Mouse (Mus musculus): ENCODE measurements around the gene Ptdss2.

The Ptdss2 gene

GRCm38 (mm10) chr7:141122245-141122644, at the start of gene Ptdss2:
Gene Ptdss2 (plus strand): TSS chr7:141122382.
- peak; percentile 84 for DNase-seq

- DNase-seq: no peak
Measured at GRCm38 (mm10) chr7:141073782-141074181, 48.4 kb upstream of the Ptdss2 start.

DNA sequence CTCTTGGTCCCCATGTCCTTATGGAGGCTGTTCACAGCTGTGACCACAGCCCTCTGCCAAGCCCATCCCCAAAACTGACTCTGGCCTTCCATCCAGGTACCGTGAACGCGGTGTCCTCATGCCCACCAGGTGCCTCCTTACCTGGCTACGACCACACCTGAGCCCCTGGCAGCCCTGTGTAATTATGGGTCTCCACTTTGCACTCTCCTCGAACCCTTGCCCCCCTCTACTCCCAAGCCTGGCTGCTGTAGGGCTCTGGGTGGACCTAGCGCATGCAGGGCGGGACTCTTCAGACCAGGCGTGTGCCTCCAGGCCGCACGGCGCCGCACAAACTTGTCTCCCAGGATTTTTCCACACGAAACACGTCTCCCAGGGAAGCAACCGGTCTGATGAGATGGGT, 44.3 kb upstream of the Ptdss2 start, which contains the start of gene Pkp3:
TSS of gene Pkp3 (plus strand) at position 378 of the 400 bp plus-strand sequence.
- no peak for DNase-seq

DNA sequence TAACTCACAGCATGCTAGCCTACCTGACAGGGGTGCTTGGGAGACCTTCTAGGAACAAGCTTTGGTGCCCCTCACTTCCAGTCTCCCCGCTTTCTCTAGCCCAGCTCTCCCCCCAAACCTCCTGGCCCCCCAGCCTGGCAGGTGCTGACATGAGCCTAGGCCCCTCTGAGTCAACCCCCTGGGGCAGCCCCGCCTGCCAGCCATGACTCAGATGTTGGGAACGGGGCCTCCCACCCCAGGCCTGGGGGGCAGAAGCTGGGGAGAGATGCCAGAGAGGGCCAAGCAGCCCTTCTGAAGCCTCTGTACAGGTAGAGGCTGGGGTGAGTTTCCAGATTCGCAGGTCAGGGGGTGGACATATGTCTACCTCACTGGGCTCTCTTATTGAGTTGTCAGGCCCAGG, 43.3 kb upstream of the Ptdss2 start:
- no peak for DNase-seq

DNA sequence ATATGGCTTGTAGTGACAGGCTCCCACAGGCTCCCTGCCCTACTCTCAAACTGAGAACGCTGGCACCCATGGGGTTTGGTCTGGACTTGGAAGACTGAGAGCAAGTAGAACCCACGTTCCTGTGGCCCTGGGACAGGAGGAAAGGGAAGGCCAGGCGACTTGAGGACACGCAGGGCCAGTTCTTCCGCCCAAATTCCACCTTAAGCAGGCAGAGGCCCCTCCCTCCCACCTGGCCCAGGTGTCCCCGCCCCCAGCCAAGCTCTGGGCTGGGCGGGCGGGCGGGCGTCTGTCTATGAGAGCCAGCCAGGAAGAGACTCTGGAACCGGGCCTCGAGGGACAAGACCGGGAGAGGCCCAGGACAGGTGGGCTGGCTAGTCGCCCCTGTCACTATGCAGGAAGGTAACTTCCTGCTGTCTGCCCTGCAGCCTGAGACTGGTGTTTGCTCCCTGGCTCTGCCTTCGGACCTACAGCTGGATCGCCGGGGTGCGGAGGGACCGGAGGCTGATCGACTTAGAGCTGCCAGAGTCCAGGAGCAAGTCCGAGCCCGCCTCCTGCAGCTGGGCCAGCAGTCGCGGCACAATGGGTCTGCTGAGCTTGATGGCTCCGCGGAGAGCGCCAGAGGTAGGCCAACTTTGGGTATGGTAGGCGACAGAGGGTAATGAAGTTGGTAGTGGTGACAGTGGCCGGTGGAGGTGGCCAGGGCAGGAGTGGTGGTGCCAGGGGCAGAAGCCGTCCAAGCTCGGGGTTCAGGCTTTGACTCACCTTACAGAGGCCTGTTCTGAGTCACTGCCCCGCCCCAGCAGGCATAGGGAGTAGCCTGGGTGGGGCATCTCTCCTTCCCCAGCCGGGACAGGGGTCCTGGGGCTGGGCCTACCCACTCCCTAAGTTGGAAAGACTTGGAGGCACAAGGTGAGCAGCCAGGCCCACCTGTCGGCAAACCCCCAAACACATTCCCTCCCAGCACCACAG, 42.4 kb upstream of the Ptdss2 start:
- DNase-seq: peak; percentile 71

- peak; percentile 25 for DNase-seq
Measured at GRCm38 (mm10) chr7:141087894-141088293, 34.3 kb upstream of the Ptdss2 start.

DNA sequence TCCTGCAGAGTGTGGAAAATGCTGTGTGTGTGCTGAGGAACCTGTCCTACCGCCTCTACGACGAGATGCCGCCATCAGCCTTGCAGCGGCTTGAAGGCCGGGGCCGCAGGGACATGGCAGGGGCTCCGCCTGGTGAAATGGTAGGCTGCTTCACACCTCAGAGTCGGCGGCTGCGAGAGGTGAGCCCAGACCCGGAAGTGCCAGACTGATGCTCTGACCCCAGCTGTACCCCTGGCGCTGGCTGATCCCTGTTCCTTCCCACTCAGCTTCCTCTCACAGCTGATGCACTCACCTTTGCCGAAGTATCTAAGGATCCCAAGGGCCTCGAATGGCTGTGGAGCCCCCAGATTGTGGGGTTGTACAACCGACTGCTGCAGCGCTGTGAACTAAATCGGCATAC, 33.7 kb upstream of the Ptdss2 start:
- DNase-seq: no peak

DNA sequence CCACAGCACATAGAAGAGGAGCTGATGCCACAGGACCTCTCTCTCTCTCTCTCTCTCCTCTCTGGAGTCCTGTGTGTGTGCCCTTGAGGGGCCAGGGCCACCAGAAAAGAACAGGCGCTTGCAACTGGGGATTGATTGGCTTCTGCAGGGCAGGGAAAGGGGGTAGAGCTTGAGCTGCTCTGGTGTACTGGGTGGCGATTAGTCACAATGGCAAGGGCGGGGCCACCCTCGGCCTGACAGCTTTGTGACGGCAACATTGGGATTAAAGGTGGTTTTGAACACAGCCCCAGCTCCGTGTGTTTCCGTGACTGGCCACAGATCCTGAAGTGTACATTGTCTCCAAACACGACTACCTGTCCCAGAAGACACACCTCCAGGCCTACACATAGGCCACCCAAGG, 32.0 kb upstream of the Ptdss2 start:
- DNase-seq: no peak

DNA sequence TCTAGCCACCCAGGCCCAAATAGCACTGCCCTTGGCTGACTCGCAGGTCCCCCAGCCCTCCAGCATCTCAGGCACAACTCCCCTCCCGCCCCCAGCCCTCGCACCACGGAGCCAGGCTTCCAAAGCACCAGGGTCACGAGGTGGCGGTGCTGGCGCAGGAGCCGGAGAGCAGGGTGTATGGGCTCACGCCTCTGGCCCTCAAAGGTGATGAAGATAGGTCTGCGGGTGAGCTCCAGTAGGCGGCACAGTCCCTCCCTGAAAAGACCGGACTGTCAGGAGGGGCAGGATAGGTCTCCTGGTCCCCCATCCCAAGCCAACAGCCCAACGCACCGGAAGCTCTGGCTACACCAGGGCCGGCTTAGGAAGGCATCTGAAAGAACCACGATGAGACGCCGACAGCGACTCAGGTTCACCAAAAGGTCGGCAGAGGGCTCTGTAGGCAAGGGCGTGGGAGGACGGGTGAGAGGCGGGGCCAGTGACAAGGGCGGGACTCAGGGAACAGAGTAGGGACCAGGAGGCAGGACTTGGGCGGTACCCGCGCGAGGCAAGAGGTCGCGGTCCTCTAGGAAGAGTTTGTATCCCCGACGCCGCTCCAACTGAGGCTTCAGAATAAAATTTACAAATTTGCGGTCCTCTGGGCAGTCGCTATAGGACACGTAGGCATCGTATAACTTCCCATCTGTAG, 30.0 kb upstream of the Ptdss2 start:
- peak; percentile 91 for DNase-seq

DNA sequence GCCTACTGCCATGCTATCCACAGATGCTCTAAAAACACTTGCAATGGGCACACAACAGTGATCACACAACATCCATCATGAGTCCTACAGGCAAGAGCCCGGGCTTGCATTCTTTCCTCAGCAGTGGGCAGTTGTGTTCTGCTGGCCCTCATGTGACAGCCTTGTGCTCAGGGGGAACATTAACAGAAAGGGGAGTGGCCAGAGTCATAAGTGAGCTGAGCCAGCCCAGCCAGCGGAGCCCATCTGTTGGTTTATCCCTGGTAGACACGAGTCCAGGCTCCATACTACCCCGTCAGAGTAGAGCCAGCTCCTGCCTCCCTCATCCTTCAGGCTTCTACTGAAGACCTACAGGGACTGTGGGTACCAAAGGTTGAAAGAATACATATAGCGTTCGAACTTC, 28.2 kb upstream of the Ptdss2 start:
- peak; percentile 85 for DNase-seq

DNA sequence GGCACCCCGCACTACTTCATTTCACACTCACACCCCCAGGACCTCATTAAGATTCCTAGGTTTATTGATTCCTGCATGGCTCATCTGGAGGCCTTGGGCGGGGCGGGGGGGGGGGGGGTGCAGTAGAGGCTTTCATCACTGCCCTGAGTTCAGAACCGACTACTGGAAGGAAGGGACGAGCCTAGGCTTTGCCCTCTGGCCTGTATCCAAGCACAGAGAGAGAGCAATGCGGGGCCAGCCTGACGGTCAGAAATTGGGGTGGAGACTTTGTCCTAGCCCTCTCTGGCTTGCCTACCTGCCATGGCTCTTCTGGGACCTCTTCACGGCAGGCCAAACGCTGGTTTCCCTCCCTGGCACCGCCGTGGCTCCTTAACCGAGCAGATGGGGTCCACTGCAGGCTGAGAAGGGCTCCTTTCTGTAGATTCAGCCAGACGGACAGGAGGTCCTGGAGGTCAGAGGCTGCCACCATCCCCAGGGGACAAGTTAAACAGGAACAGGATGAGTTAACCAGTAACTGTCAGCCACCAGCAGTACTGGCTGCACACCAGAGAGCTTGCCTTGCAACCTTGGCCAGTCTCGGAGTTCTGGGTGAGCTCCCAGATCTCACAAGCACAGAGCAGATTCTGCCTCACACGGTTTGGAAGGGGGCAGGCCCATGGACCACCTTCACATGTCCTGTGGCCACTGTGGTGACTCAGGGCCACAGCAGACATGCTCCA, 27.5 kb upstream of the Ptdss2 start:
- DNase-seq: peak; percentile 86

GRCm38 (mm10) chr7:141096021-141096420, 26.2 kb upstream of the Ptdss2 start:
- DNase-seq: no peak

GRCm38 (mm10) chr7:141096649-141097056, 25.5 kb upstream of the Ptdss2 start:
- peak; percentile 81 for DNase-seq

DNA sequence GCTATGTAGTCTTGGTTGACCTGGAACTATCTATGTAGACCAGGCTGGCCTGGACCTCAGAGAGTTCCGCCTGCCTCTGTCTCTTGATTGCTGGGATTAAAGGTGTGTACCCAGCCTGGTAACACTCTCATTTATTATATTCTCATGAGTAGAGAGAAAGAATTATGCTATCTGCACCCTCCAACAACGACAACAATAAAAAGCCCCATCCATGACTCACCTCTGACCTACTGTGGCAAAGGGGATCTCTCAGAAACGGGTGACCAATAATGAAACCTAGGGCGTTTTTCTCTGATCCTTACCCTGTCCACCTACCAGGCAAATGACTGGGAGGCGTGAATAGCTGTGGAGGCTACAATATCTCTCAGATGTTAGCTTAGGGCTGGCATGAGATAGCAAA, 25.0 kb upstream of the Ptdss2 start:
- DNase-seq: no peak

DNA sequence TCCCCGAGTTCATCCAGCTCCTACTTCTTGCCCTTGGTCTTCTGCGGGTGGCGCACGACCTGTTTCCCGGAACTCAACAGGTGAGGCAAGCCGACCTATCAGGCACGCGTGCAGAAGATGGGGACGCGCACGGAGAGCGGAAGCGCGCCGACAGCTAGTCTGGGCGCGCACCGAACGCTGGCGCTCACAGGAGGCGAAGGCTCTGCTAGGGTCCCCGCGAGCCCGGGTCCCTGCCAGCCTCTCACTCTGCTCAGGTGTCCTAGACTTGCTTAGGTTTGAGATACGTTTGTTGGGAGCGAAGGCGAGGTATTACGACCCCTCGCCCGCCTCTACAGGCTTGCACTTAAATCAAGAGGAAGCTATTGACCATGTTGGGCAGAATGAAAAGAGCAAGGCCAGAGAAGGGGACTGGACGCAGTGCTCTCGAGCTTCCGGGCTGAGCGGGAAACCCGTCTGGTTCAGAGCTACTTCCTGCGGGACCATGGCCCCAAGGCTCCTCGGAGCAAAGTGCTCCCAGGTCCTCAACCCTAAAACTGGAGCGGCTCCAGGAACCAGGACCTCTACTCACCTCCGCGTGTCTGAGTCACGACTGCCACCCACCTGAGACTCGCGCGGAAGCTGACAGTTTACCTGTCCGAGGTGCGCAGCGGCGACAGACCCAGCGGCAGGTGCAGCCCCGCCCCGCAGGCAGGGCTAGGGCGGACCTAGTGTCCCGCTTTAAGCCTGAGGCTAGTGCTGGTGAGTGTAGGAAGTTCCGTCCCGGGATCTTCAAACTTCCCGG, 22.1 kb upstream of the Ptdss2 start, which contains the start of gene Sigirr:
TSS of gene Sigirr (minus strand) at position 662 of the 781 bp plus-strand sequence.
- DNase-seq: peak; percentile 72

DNA sequence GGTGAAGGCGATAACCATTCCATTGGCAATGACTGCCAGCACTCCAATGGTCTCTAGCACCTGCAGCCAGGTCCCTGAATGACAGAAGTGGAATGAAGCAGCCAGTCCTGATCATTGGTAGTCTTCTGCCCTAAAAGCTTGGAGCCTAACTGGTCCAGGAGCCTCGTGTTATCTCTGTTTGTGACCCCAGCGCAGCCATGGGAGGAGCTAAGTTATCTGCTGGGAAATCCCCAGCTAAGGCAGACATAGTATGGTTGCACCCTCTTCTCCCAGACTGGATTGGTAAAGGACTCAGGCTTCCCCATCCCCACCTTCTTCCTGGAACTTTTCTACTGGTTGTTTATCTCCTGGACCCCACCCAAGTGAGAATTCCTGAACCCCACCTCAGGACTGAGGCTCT, 19.0 kb upstream of the Ptdss2 start:
- no peak for DNase-seq

GRCm38 (mm10) chr7:141115874-141116273, 6.3 kb upstream of the Ptdss2 start:
- DNase-seq: no peak

DNA sequence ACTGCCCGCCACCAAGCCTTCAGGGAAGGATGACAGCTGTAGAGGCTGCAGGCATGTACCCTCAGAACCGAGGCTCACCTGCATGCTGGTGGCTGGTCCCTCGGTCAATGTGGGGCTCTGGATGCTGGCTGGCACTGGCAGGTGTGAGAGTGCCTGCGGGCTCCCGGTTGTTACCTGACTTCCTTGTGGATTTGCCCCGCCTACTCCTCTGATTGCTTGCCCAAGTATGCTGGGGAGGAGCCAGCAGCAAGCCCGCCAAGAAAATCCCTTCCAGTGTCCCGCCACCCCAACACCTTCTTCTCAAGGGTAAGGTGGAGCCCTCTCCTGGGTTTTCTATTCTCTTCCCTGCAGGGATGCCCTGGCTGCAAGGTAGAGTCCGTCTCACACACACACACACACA, 4.5 kb upstream of the Ptdss2 start, which contains the start of gene Ano9:
TSS of gene Ano9 (minus strand) at position 171 of the 400 bp plus-strand sequence.
- peak; percentile 78 for DNase-seq

GRCm38 (mm10) chr7:141119487-141119886, 2.7 kb upstream of the Ptdss2 start:
- no peak for DNase-seq

DNA sequence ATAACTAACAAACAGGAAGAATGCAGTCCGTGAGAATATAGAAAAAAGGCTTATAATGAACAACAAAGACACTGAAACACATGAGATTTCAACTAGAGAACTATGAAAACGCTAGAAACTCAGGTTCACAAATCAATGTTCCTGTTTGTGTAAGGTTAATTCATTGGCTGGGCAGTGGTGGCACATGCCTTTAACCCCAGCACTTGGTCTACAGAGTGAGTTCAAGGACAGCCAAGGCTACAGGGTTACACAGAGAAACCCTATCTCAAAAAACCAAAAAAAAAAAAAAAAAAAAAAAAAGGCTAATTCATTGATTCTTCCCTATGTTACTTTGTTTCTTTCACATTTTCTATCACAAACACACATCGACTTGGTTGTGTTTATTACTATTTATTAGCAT, 1.6 kb upstream of the Ptdss2 start:
- DNase-seq: no peak

- peak; percentile 87 for DNase-seq
Measured at GRCm38 (mm10) chr7:141121051-141121531, 1.1 kb upstream of the Ptdss2 start.
